Mouse (Mus musculus) neural tube, embryonic 12.5 days (tissue): ENCODE measurements around the gene Adgrl3. TPM values are rescaled to one million over a fixed set of nuclear protein-coding genes. Genes with fewer than 3 reads are reported as not detected.

Experiments
- ATAC-seq: fragments of 200-750 bp; cut with Nextera tagmentation; 2 replicates; pipeline ENCODE4 v1.8.0; 2017; ENCODE audit warnings: low read depth, mild to moderate bottlenecking, moderate TSS enrichment, moderate library complexity; ENCODE audit not compliant: low FRiP score
- H3K27ac ChIP-seq: fragments of 300-500 bp; sonication (generic); 2 replicates; pipeline ENCODE4 v1.5.1; 2016
- H3K27me3 ChIP-seq: fragments of 300-500 bp; sonication (generic); replicated peaks from 2 replicates; pipeline ENCODE4 v1.6.1; 2016; ENCODE audit warnings: mild to moderate bottlenecking
- H3K36me3 ChIP-seq: fragments of 300-500 bp; sonication (generic); 2 replicates; pipeline ENCODE4 v1.6.1; 2016; ENCODE audit warnings: mild to moderate bottlenecking
- H3K4me1 ChIP-seq: fragments of 300-500 bp; sonication (generic); 2 replicates; pipeline ENCODE4 v1.6.1; 2016
- H3K4me2 ChIP-seq: fragments of 300-500 bp; sonication (generic); replicated peaks from 2 replicates; pipeline ENCODE4 v1.6.1; 2016; ENCODE audit warnings: mild to moderate bottlenecking
- H3K4me3 ChIP-seq: fragments of 300-500 bp; sonication (generic); 2 replicates; pipeline ENCODE4 v1.5.1; 2016
- H3K9ac ChIP-seq: fragments of 300-500 bp; sonication (generic); 2 replicates; pipeline ENCODE4 v1.6.1; 2016; ENCODE audit warnings: mild to moderate bottlenecking
- H3K9me3 ChIP-seq: fragments of 300-500 bp; sonication (generic); 2 replicates; pipeline ENCODE4 v1.6.1; 2016; ENCODE audit warnings: mild to moderate bottlenecking
- WGBS: fragments of 180-500 bp; shearing (Covaris S2); methylation state at CpG from one replicate; pipeline ENCODE4 v1.1.7; 2016; 5-methylcytosine and 5-hydroxymethylcytosine counted together
- polyA plus RNA-seq: library from polyadenylated mRNA; unstranded; fragments of >200 nt; fragmentation: Nextera tagmentation; extraction: Ambion mirVana; gene quantifications from 2 replicates; pipeline ENCODE4 v1.2.1, GENCODE M21; 2016

Gene Adgrl3
- polyA plus RNA-seq, 1 experiment from 2014 or later: 38.2 TPM

GRCm38 (mm10) chr5:81046128-81046527 is 26.2 kb downstream of the Adgrl3 start:
- H3K4me2 ChIP-seq: no peak overlapping the region
- no peak overlapping the region for H3K27ac ChIP-seq
- ATAC-seq: no peak
- H3K4me1 ChIP-seq: no peaks in the 10 kb centered on the region
- 91% methylated on average over 4 of the region's 4 CpGs for WGBS
- no peak overlapping the region for H3K9ac ChIP-seq
- no peak overlapping the region for H3K4me3 ChIP-seq
- H3K36me3 ChIP-seq: no peaks in the 10 kb centered on the region
- H3K27me3 ChIP-seq: no peaks in the 10 kb centered on the region
- H3K9me3 ChIP-seq: no peaks in the 10 kb centered on the region

- peaks cover 3% of the 10 kb centered on the region; the same call in 1 of the 2 replicates for H3K4me1 ChIP-seq
- no peaks in the 10 kb centered on the region for H3K9me3 ChIP-seq
- H3K4me2 ChIP-seq: no peak overlapping the region
- 31% methylated on average over 4 of the region's 4 CpGs for WGBS
- 0 out of 2 replicates have a peak, but pooled peaks have one; percentile 21 for ATAC-seq
- H3K27ac ChIP-seq: no peak overlapping the region
- H3K4me3 ChIP-seq: no peak overlapping the region
- H3K36me3 ChIP-seq: no peaks in the 10 kb centered on the region
- H3K27me3 ChIP-seq: no peaks in the 10 kb centered on the region
- H3K9ac ChIP-seq: no peak overlapping the region
Observed at GRCm38 (mm10) chr5:81054628-81055027, 34.7 kb downstream of the Adgrl3 start.

GRCm38 (mm10) chr5:81055253-81055652 is 35.3 kb downstream of the Adgrl3 start:
- ATAC-seq: no peak
- no peak overlapping the region for H3K27ac ChIP-seq
- no peak overlapping the region for H3K4me2 ChIP-seq
- peaks cover 3% of the 10 kb centered on the region; the same call in 1 of the 2 replicates for H3K4me1 ChIP-seq
- no peaks in the 10 kb centered on the region for H3K9me3 ChIP-seq
- no peaks in the 10 kb centered on the region for H3K27me3 ChIP-seq
- H3K9ac ChIP-seq: no peak overlapping the region
- 66% methylated on average over 2 of the region's 2 CpGs for WGBS
- H3K36me3 ChIP-seq: no peaks in the 10 kb centered on the region
- H3K4me3 ChIP-seq: no peak overlapping the region

GRCm38 (mm10) chr5:81058122-81058521 is 38.2 kb downstream of the Adgrl3 start:
- WGBS: 80% methylated on average over 2 of the region's 2 CpGs
- no peak overlapping the region for H3K4me3 ChIP-seq
- no peak for ATAC-seq
- H3K9me3 ChIP-seq: no peaks in the 10 kb centered on the region
- H3K27ac ChIP-seq: no peak overlapping the region
- H3K36me3 ChIP-seq: no peaks in the 10 kb centered on the region
- H3K27me3 ChIP-seq: no peaks in the 10 kb centered on the region
- H3K4me2 ChIP-seq: no peak overlapping the region
- no peak overlapping the region for H3K9ac ChIP-seq
- peaks cover 20% of the 10 kb centered on the region for H3K4me1 ChIP-seq

- H3K27me3 ChIP-seq: no peaks in the 10 kb centered on the region
- no peak overlapping the region for H3K27ac ChIP-seq
- H3K4me2 ChIP-seq: no peak overlapping the region
- no peak overlapping the region for H3K4me3 ChIP-seq
- H3K4me1 ChIP-seq: peaks cover 17% of the 10 kb centered on the region
- H3K9me3 ChIP-seq: no peaks in the 10 kb centered on the region
- WGBS: 24% methylated on average over 2 of the region's 2 CpGs
- no peak for ATAC-seq
- H3K36me3 ChIP-seq: no peaks in the 10 kb centered on the region
- H3K9ac ChIP-seq: no peak overlapping the region
Observed at GRCm38 (mm10) chr5:81060950-81061349, 41.0 kb downstream of the Adgrl3 start.

GRCm38 (mm10) chr5:81061386-81061785 is 41.4 kb downstream of the Adgrl3 start:
- ATAC-seq: peak; percentile 61; the same call in 1 of the 2 replicates
- no peak overlapping the region for H3K9ac ChIP-seq
- H3K27ac ChIP-seq: no peak overlapping the region
- no peaks in the 10 kb centered on the region for H3K9me3 ChIP-seq
- no peaks in the 10 kb centered on the region for H3K36me3 ChIP-seq
- peaks cover 17% of the 10 kb centered on the region for H3K4me1 ChIP-seq
- no peaks in the 10 kb centered on the region for H3K27me3 ChIP-seq
- no peak overlapping the region for H3K4me3 ChIP-seq
- H3K4me2 ChIP-seq: no peak overlapping the region

GRCm38 (mm10) chr5:81064026-81064425 is 44.1 kb downstream of the Adgrl3 start:
- no peak overlapping the region for H3K27ac ChIP-seq
- H3K27me3 ChIP-seq: no peaks in the 10 kb centered on the region
- no peak overlapping the region for H3K4me2 ChIP-seq
- no peaks in the 10 kb centered on the region for H3K9me3 ChIP-seq
- no peak for ATAC-seq
- H3K4me1 ChIP-seq: peaks cover 17% of the 10 kb centered on the region
- no peaks in the 10 kb centered on the region for H3K36me3 ChIP-seq
- H3K4me3 ChIP-seq: no peak overlapping the region
- H3K9ac ChIP-seq: no peak overlapping the region
- WGBS: 51% methylated on average over 2 of the region's 2 CpGs

GRCm38 (mm10) chr5:81068173-81068572 is 48.2 kb downstream of the Adgrl3 start:
- WGBS: 73% methylated on average over 6 of the region's 6 CpGs
- Histone ChIP-seq H3K9ac (no peak overlapping the region), H3K4me3 (no peak overlapping the region), H3K9me3 (no peaks in the 10 kb centered on the region), H3K36me3 (no peaks in the 10 kb centered on the region), H3K4me2 (no peak overlapping the region), H3K27me3 (no peaks in the 10 kb centered on the region), H3K4me1 (no peaks in the 10 kb centered on the region), H3K27ac (no peak overlapping the region)
- ATAC-seq: no peak

GRCm38 (mm10) chr5:81068839-81069238 is 48.9 kb downstream of the Adgrl3 start:
- WGBS: 72% methylated on average over 4 of the region's 4 CpGs
- Histone ChIP-seq H3K9ac (no peak overlapping the region), H3K4me2 (no peak overlapping the region), H3K27ac (no peak overlapping the region), H3K9me3 (no peaks in the 10 kb centered on the region), H3K36me3 (no peaks in the 10 kb centered on the region), H3K4me3 (no peak overlapping the region), H3K4me1 (no peaks in the 10 kb centered on the region), H3K27me3 (no peaks in the 10 kb centered on the region)
- ATAC-seq: no peak

- H3K4me1 ChIP-seq: no peaks in the 10 kb centered on the region
- H3K9me3 ChIP-seq: no peaks in the 10 kb centered on the region
- no peak for ATAC-seq
- 74% methylated on average over 5 of the region's 5 CpGs for WGBS
- no peak overlapping the region for H3K4me2 ChIP-seq
- H3K9ac ChIP-seq: no peak overlapping the region
- H3K27me3 ChIP-seq: no peaks in the 10 kb centered on the region
- H3K4me3 ChIP-seq: no peak overlapping the region
- no peak overlapping the region for H3K27ac ChIP-seq
- H3K36me3 ChIP-seq: no peaks in the 10 kb centered on the region
Observed at GRCm38 (mm10) chr5:81072888-81073287, 53.0 kb downstream of the Adgrl3 start.

GRCm38 (mm10) chr5:81073875-81074274 is 53.9 kb downstream of the Adgrl3 start:
- no peak overlapping the region for H3K4me3 ChIP-seq
- H3K9me3 ChIP-seq: no peaks in the 10 kb centered on the region
- no peaks in the 10 kb centered on the region for H3K4me1 ChIP-seq
- no peaks in the 10 kb centered on the region for H3K36me3 ChIP-seq
- WGBS: 92% methylated on average over 1 of the region's 1 CpGs
- ATAC-seq: no peak
- no peaks in the 10 kb centered on the region for H3K27me3 ChIP-seq
- no peak overlapping the region for H3K4me2 ChIP-seq
- H3K27ac ChIP-seq: no peak overlapping the region
- H3K9ac ChIP-seq: no peak overlapping the region

- ATAC-seq: no peak
- no peaks in the 10 kb centered on the region for H3K4me1 ChIP-seq
- H3K4me2 ChIP-seq: no peak overlapping the region
- no peaks in the 10 kb centered on the region for H3K27me3 ChIP-seq
- H3K4me3 ChIP-seq: no peak overlapping the region
- no peak overlapping the region for H3K27ac ChIP-seq
- 71% methylated on average over 5 of the region's 5 CpGs for WGBS
- H3K9ac ChIP-seq: no peak overlapping the region
- H3K9me3 ChIP-seq: no peaks in the 10 kb centered on the region
- no peaks in the 10 kb centered on the region for H3K36me3 ChIP-seq
Observed at GRCm38 (mm10) chr5:81076377-81076776, 56.4 kb downstream of the Adgrl3 start.

- Histone ChIP-seq H3K9me3 (no peaks in the 10 kb centered on the region), H3K4me3 (no peak overlapping the region), H3K4me2 (no peak overlapping the region), H3K27ac (no peak overlapping the region), H3K36me3 (no peaks in the 10 kb centered on the region), H3K27me3 (no peaks in the 10 kb centered on the region), H3K4me1 (no peaks in the 10 kb centered on the region), H3K9ac (no peak overlapping the region)
- ATAC-seq: no peak
- 90% methylated on average over 7 of the region's 7 CpGs for WGBS
Observed at GRCm38 (mm10) chr5:81077031-81077430, 57.1 kb downstream of the Adgrl3 start.
